In genomic region chr10:128804271-128805091, GRCm38 (mm10) we compare ENCODE assay signal across 7 mouse cellular contexts. TPM values are rescaled to one million over a fixed set of nuclear protein-coding genes. Genes with fewer than 3 reads are reported as not detected.
DNase-seq lines count a peak whose midpoint lies in the region; ATAC-seq and TF ChIP-seq lines count a peak whose summit lies in the region.

TSS of gene Tmem198b (minus strand) at chr10:128804370.

- WGBS in intestine, embryonic 16.5 days, result under 1% methylated on average over 28 of the region's 28 CpGs
- WGBS in midbrain, embryonic 10.5 days, result under 1% methylated on average over 28 of the region's 28 CpGs
- WGBS in small intestine, adult 2 months, result under 1% methylated on average over 28 of the region's 28 CpGs

- peak within 1 kb of the TSS; percentile 99 for H3K27ac ChIP-seq in intestine, embryonic 16.5 days (ENCODE audit: low read length)
- peak within 1 kb of the TSS; percentile 97 for H3K27ac ChIP-seq in midbrain, embryonic 10.5 days (replicated peaks)
- peak within 1 kb of the TSS; percentile 97 for H3K27ac ChIP-seq in small intestine, adult 2 months (ENCODE audit: insufficient read depth, low read depth, low read length)

- no peak for TF ChIP-seq CTCF in small intestine, adult 2 months (IDR thresholded peaks at IDR 0.05; ENCODE audit: extremely low read depth, insufficient read length, insufficient replicate concordance, low read depth, low read length)

- peak; percentile 74 for DNase-seq in adrenal gland, adult 2 months
- DNase-seq in embryo, embryonic 10.5 days (ENCODE audit: low spot score), result peak; percentile 85
- no peak for DNase-seq in gonadal fat pad, adult 2 months (ENCODE audit: low read depth)
- peak; percentile 68 to 78 for DNase-seq in left cerebral cortex, postnatal 36 days (ENCODE audit: low spot score in 2 of 2)
- DNase-seq in midbrain, embryonic 10.5 days (ENCODE audit: low spot score), result peak; percentile 84

- H3K4me1 ChIP-seq in intestine, embryonic 16.5 days (ENCODE audit: control insufficient read depth, insufficient read depth, low read length), result peaks cover 33% of the 10 kb centered on the region
- H3K4me1 ChIP-seq in midbrain, embryonic 10.5 days, result peaks cover 58% of the 10 kb centered on the region
- H3K4me1 ChIP-seq in small intestine, adult 2 months (ENCODE audit: control insufficient read depth, insufficient read depth, insufficient read length, low read length), result peaks cover 23% of the 10 kb centered on the region

- H3K9me3 ChIP-seq in intestine, embryonic 16.5 days (ENCODE audit: control insufficient read depth, low read length), result no peaks in the 10 kb centered on the region
- H3K9me3 ChIP-seq in midbrain, embryonic 10.5 days (replicated peaks), result no peaks in the 10 kb centered on the region

- 0 out of 2 replicates have a peak, but pooled peaks have one; percentile 26 for TF ChIP-seq POLR2A in small intestine, adult 2 months (IDR thresholded peaks at IDR 0.05; ENCODE audit: low read depth, low read length)

- peaks cover 7% of the 10 kb centered on the region; the same call in 1 of the 2 replicates for H3K36me3 ChIP-seq in intestine, embryonic 16.5 days (ENCODE audit: control insufficient read depth, insufficient read depth, low read length)
- H3K36me3 ChIP-seq in midbrain, embryonic 10.5 days, result peaks cover 60% of the 10 kb centered on the region
- H3K36me3 ChIP-seq in small intestine, adult 2 months (ENCODE audit: control insufficient read depth, insufficient read depth, low read length), result peaks cover 6% of the 10 kb centered on the region; the same call in 1 of the 2 replicates

- H3K27me3 ChIP-seq in intestine, embryonic 16.5 days (replicated peaks; ENCODE audit: control insufficient read depth, insufficient read depth, low read length), result no peaks in the 10 kb centered on the region
- H3K27me3 ChIP-seq in midbrain, embryonic 10.5 days (ENCODE audit: low read depth, poor library complexity, severe bottlenecking), result no peaks in the 10 kb centered on the region
- H3K27me3 ChIP-seq in small intestine, adult 2 months (ENCODE audit: control insufficient read depth, insufficient read depth, low read length), result no peaks in the 10 kb centered on the region

- peak; percentile 66 for ATAC-seq in intestine, embryonic 16.5 days

- intact Hi-C loops in left cerebral cortex, postnatal 36 days (cut with DNase I), result loop anchor here (1.0 kb wide), 2 partner anchors 17 to 56 kb away; partner anchors contain the start of gene Ormdl2

- H3K9ac ChIP-seq in intestine, embryonic 16.5 days (ENCODE audit: low read depth, low read length), result peak within 1 kb of the TSS; percentile 92

- peak within 1 kb of the TSS; percentile 71 for H3K4me3 ChIP-seq in intestine, embryonic 16.5 days (ENCODE audit: low read length)
- H3K4me3 ChIP-seq in midbrain, embryonic 10.5 days, result peak within 1 kb of the TSS; percentile 88
- H3K4me3 ChIP-seq in small intestine, adult 2 months (ENCODE audit: low read depth, low read length), result peak within 1 kb of the TSS; percentile 91

- H3K4me2 ChIP-seq in intestine, embryonic 16.5 days (ENCODE audit: low read depth, low read length), result peak within 1 kb of the TSS; percentile 64

RNA-seq across cellular contexts. Expression of gene Tmem198b, which starts in this region (rescaled TPM):
- 1 to 10 TPM; 6.7 to 9.4 TPM for total RNA-seq in adrenal gland, adult 2 months (2021)
- polyA plus RNA-seq in adrenal gland, adult 2 months (2012; rRNA removed), result 15.6 and 18.0 TPM in 2 replicates
- 18.0 and 22.4 TPM in 2 replicates for polyA plus RNA-seq in gonadal fat pad, adult 2 months (2012; rRNA removed)
- polyA plus RNA-seq in intestine, embryonic 16.5 days (2015; fragmentation: Nextera tagmentation; extraction: Ambion mirVana), result 11.6 and 13.4 TPM in 2 replicates
- total RNA-seq in left cerebral cortex, postnatal 36 days (2021), result 1 to 10 TPM; 8.4 to 8.5 TPM
- 22.1 and 24.3 TPM in 2 replicates for polyA plus RNA-seq in midbrain, embryonic 10.5 days (2016; fragmentation: Nextera tagmentation; extraction: Ambion mirVana)
- 4.6 and 7.0 TPM in 2 replicates for polyA plus RNA-seq in small intestine, adult 2 months (2012; rRNA removed)
